13 mouse cellular contexts compared by ENCODE assay signal in the genomic region with DNA sequence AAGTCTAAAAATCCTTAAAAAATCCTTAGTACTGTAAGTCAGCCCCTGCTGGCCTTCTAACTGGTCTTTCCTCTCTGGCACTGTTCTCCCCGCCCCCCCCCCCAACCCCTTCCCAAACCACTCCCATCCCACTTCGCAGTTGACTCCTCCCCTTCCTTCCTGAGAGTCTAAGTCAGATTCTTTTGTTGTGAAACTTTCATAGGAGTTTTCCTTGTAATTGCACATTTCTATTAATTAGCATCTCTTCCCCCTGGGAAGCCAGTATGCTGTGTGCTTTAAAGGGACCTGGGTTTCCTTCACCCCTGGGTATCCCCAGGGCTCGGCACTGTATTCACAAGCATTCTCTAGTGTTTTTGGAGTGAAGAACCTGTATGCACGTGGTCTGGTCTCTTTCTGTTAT. TPM values are rescaled to one million over a fixed set of nuclear protein-coding genes. Genes with fewer than 3 reads are reported as not detected.
DNase-seq lines count a peak whose midpoint lies in the region; ATAC-seq and TF ChIP-seq lines count a peak whose summit lies in the region.
"Had no signal": no experiment of that assay in that cellular context is flagged by ENCODE, and none has a peak within 500 bp of the region (broad histone marks: within the 10 kb centered on the region; RNA-seq: fewer than 3 reads in every experiment).

No protein-coding gene starts in this region.

- no peak overlapping the region for H3K4me2 ChIP-seq in heart, postnatal 0 days (ENCODE audit: low read depth, low read length)
- H3K4me2 ChIP-seq: hindbrain, embryonic 13.5 days; neural tube, embryonic 12.5 days had no signal

- H3K9me3 ChIP-seq in heart, postnatal 0 days (replicated peaks; ENCODE audit: control insufficient read depth, low read length): no peaks in the 10 kb centered on the region
- H3K9me3 ChIP-seq: hindbrain, embryonic 13.5 days; neural tube, embryonic 12.5 days had no signal

- no peak for TF ChIP-seq CTCF in thymus, adult 2 months (IDR thresholded peaks at IDR 0.05; ENCODE audit: borderline replicate concordance, control insufficient read depth, extremely low read depth, insufficient read depth, low read length, poor library complexity)
- no peak for TF ChIP-seq CTCF in heart, postnatal 0 days (IDR thresholded peaks at IDR 0.05; ENCODE audit: low read depth)

- peak; percentile 20 for DNase-seq in kidney, adult 9 months
- DNase-seq in kidney, adult 11 months: no peak
- peak; percentile 3 for DNase-seq in thymus, adult 2 months
- no peak for DNase-seq in thymus, postnatal 4 days
- DNase-seq in heart, postnatal 0 days (ENCODE audit: low spot score): peak; percentile 75
- DNase-seq in ovary, postnatal 14 days (ENCODE audit: low spot score): no peak
- no peak for DNase-seq in right cerebral cortex, postnatal 10 days (ENCODE audit: low spot score in 2 of 2)
- DNase-seq: cerebellum, postnatal 25 days; left cerebral cortex, postnatal 4 days; right cerebral cortex, postnatal 25 days had no signal

- no peak for TF ChIP-seq EP300 in heart, postnatal 0 days (IDR thresholded peaks at IDR 0.05; ENCODE audit: low read depth)

- no peaks in the 10 kb centered on the region for H3K27me3 ChIP-seq in thymus, adult 2 months (ENCODE audit: control insufficient read depth, insufficient read depth, low read length)
- no peaks in the 10 kb centered on the region for H3K27me3 ChIP-seq in heart, postnatal 0 days (ENCODE audit: control insufficient read depth, insufficient read depth, low read length)
- H3K27me3 ChIP-seq: hindbrain, embryonic 13.5 days; neural tube, embryonic 12.5 days had no signal

- ATAC-seq in heart, postnatal 0 days (ENCODE audit: insufficient read depth, low read depth): peak; percentile 44; the same call in 1 of the 2 replicates

- no peaks in the 10 kb centered on the region for H3K36me3 ChIP-seq in thymus, adult 2 months (ENCODE audit: control insufficient read depth, insufficient read depth, low read length)
- H3K36me3 ChIP-seq in heart, postnatal 0 days (replicated peaks; ENCODE audit: control insufficient read depth, insufficient read depth, low read length): 0 out of 2 replicates have a peak, but pooled peaks cover 3% of the 10 kb centered on the region

- no peak for TF ChIP-seq POLR2A in thymus, adult 2 months (IDR thresholded peaks at IDR 0.05; ENCODE audit: control insufficient read depth, extremely low read depth, insufficient read depth, low read length, poor library complexity)

- H3K4me1 ChIP-seq in thymus, adult 2 months (replicated peaks; ENCODE audit: control insufficient read depth, insufficient read depth, low read length): peaks cover 59% of the 10 kb centered on the region
- peaks cover 65% of the 10 kb centered on the region for H3K4me1 ChIP-seq in heart, postnatal 0 days (ENCODE audit: control insufficient read depth, insufficient read depth)

- no peak overlapping the region for H3K9ac ChIP-seq in heart, postnatal 0 days (replicated peaks; ENCODE audit: low read depth, low read length)
- H3K9ac ChIP-seq: hindbrain, embryonic 13.5 days; neural tube, embryonic 12.5 days had no signal

- no peak overlapping the region for H3K4me3 ChIP-seq in thymus, adult 2 months (ENCODE audit: control insufficient read depth, insufficient read depth, low read length)
- no peak overlapping the region for H3K4me3 ChIP-seq in heart, postnatal 0 days (ENCODE audit: low read depth, low read length)
- H3K4me3 ChIP-seq: erythroblast, embryonic 14.5 days; hindbrain, embryonic 13.5 days; neural tube, embryonic 12.5 days had no signal

- WGBS in thymus, adult 2 months: 8% methylated on average over 4 of the region's 4 CpGs
- 35% methylated on average over 4 of the region's 4 CpGs for WGBS in heart, postnatal 0 days

- H3K27ac ChIP-seq in thymus, adult 2 months (ENCODE audit: control insufficient read depth, insufficient read depth, low read length): no peak overlapping the region
- H3K27ac ChIP-seq in heart, postnatal 0 days (ENCODE audit: low read depth): peak overlapping the region; percentile 61
- H3K27ac ChIP-seq: hindbrain, embryonic 13.5 days; neural tube, embryonic 12.5 days had no signal

RNA-seq across cellular contexts. Expression of a gene that starts 10.1 kb away (rescaled TPM):
- 37.4 and 38.0 TPM in 2 replicates for polyA plus RNA-seq in thymus, adult 2 months (2012; rRNA removed)
- total RNA-seq in heart, postnatal 0 days (2014; rRNA removed; ENCODE audit: low replicate concordance): 20.8 and 28.8 TPM in 2 replicates
- 127 and 132 TPM in 2 replicates for polyA plus RNA-seq in heart, postnatal 0 days (2015; fragmentation: Nextera tagmentation; extraction: Ambion mirVana)

Comparison
In these comparisons a context has a peak if more than half of its experiments do, and no peak if none do; other contexts are left out.
1. DNase-seq: peak in kidney, adult 9 months (single experiment), thymus, adult 2 months (single experiment) and heart, postnatal 0 days (single experiment); none in kidney, adult 11 months (single experiment), thymus, postnatal 4 days (single experiment), ovary, postnatal 14 days (single experiment) and right cerebral cortex, postnatal 10 days (0 of 2).